Mouse (Mus musculus): ENCODE data around the gene Tlx2.

Tlx2 gene

DNA sequence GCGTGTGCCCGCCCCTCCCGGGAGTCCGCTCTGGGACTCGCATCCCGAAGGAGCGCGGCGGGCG is at the start of gene Tlx2:
Gene Tlx2 (minus strand): TSS at position 47 of the 64 bp plus-strand sequence.
- no peak for DNase-seq (ENCODE audit: low read depth, low spot score)

DNA sequence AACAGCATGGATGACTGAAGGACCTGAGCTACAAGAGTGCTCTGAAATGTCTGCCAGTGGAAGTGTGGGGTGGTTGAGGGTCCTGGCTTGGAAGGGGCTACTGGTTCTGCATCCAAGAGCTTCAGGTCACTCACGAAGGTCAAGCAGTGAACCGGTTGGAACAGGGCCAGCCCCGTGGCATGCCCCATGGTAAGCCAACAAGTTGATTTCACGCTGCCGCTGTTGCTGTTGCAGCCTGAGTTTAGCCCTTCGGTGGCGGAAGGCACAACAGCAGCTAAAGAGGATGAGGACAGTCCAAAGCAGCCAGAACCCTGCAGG is 49.6 kb upstream of the Tlx2 start:
- no peak for DNase-seq (ENCODE audit: low read depth, low spot score)

DNA sequence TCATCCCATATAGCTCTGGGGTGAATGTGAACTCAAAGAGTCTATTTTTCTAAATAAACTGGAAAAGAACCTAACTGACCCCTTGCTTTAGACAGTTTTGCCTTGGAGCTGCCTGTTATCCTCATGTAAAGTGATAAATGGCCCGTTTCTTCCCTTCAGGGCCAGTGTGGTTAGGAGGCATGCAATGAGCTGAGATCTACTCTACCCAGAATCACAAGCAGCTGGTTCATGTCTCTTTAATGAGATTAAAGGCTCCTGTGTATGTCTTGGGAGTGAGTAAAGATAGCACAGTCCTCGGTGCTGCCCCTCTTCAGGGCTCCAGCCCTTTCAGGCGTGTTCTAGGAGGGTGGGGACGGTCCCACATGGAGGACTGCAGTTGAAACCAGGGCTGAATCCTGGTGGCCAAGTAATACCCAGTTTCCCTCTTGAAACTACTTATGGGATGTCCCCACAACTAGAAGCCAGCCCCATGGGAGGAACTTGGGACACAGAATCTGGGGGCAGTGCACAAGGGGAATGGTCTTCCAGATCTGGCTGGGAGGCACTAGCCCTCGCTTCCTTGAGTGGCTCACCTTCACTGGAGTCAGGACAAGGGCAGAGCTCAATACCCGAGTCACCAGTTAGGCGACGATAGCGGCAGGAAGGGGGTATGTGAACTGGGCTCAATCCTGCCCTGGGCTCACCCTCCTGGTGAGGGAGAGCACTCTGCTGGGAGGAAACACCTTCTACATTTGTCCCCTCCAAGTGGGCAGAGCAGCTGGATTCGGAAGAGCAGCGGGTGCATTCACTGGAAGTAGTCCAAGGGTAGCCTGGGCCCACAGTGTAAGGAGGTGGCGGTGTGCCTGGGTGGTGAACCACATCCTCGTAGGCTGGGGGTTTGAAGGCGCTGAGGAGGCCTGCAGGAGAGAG is 49.0 kb upstream of the Tlx2 start:
- DNase-seq (ENCODE audit: low read depth, low spot score) = no peak

DNA sequence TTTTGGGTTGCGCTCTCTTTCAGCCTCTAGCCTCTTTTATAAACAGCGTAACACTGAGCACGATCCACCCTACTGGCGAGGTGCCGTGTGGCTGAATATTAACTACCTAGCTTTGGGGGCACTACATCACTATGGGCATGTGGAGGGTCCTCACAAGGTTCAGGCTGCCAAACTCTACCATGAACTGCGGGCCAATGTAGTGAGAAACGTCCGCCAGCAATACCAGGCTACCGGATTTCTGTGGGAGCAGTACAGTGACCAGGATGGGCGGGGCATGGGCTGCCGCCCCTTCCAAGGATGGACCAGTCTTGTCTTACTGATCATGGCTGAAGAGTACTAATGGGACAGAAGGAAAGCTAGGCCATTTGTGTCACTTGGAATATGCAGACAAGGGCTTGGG is 48.3 kb upstream of the Tlx2 start:
- no peak for DNase-seq (ENCODE audit: low read depth, low spot score)

GRCm38 (mm10) chr6:83117616-83118015 is 47.5 kb upstream of the Tlx2 start:
- no peak for DNase-seq (ENCODE audit: low read depth, low spot score)

- DNase-seq (ENCODE audit: low read depth, low spot score) = no peak
These were observed 47.0 kb upstream of the Tlx2 start for GRCm38 (mm10) chr6:83117165-83117438.

DNA sequence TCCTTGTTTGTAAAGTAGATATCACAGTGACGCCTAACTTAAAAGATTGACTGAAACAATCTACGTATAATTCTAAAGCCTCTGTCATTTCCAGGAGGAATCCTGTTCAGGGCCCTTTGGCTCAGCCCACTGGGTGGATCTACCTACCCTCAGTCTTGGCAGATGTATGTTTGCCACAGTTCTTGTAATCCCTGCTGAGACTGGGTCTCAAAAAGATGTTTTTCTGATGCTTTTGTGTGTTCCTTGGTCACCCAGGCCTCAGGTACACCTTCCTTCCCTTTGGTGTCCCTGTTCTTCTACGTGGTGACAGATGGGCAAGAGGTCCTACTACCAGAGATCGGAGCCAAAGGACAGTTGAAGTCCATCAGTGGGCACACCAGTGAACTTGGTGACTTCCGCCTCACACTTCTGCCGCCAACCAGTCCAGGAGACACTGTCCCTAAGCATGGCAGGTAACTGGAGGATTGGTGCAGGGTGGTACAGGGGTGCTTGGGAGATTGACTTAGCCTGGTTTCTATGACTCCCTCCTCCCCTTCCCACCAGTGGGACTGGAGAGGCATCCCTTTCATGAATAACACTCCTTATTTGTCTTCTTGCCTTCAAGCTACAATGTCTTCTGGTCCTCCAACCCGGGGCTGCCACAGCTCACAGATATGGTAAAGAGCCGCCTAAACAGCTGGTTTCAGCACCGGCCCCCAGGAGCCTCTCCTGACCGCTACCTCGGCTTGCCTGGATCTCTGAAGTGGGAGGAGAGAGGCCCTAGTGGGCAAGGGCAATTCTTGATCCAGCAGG is 46.5 kb upstream of the Tlx2 start:
- DNase-seq (ENCODE audit: low read depth, low spot score) = no peak

- DNase-seq (ENCODE audit: low read depth, low spot score) = peak; percentile 46
These were observed 45.7 kb upstream of the Tlx2 start for GRCm38 (mm10) chr6:83115682-83116372.

- DNase-seq (ENCODE audit: low read depth, low spot score) = peak; percentile 74
These were observed 45.0 kb upstream of the Tlx2 start, which contains the start of gene Mogs for GRCm38 (mm10) chr6:83115011-83115671. Gene Mogs, plus strand, starts transcription at chr6:83115496.

DNA sequence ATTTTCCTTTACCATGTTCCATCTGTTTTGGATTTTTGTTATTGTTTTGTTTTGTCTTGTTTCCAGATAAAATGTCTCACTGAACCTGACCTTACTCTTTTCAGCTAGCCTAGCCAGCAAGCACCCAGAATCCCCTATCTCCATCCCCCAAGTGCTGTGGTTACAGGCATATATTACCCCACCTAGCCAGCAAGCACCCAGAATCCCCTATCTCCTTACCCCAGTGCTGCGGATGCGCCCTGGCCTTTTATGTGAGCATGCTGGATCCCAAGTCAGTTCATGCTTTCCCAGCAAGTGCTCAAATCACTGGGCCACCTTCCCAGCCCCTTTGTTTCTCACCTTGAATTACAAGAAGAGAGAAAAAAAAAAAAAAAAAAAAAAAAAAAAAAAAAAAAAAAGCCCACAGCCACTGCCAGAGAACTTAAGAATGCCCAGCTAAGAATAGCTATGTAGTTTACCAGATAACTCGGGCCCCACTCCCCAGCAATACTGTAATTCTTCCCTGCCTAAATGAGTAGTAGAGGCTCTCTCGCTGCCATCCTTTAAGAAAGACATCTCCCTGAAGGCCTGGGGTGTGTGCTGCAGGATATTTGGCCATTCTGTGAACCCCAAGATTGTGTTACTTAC is 41.5 kb upstream of the Tlx2 start:
- DNase-seq (ENCODE audit: low read depth, low spot score) = no peak

DNA sequence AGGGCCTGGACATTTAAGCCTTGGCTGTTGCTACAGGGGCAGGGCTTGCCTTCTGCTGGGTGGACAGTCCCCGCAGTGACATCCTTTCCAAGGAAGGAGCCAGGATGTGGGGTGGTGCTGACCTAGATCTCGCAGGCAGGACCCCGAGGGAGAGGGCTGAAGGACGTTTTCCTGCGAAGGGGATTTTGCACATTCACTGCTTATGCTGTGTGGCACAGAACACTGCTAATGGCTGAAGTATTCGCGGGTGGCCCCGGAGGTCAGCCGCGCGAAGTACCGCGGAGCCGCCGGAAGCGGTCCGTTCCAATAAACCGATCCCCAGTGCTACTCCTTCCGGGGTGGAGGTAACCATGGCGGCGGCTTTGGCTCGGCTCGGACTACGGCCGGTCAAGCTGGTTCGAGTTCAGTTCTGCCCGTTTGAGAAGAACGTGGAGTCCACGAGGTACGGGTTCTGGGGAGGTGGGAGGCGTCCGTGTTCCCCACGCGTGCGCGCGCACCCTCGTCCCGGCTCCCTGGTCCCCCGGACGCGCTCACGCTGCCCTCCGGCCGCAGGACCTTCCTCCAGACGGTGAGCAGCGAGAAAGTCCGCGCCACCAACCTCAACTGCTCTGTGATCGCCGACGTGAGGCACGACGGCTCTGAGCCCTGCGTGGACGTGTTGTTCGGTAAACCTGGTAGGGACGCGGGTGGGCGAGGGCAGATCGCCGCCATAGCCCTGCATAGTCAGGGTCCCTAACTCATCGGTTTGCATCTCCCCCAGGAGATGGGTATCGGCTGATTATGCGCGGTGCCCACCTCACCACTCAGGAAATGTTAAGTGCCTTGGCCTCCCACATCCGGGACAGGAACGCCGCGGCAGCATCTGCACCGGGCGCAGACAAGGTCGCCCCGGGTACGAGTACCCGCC is 38.9 kb upstream of the Tlx2 start, which contains the start of gene Mrpl53:
Gene Mrpl53 (plus strand): TSS at position 279 of the 907 bp plus-strand sequence.
- peak; percentile 77 for DNase-seq (ENCODE audit: low read depth, low spot score)

DNA sequence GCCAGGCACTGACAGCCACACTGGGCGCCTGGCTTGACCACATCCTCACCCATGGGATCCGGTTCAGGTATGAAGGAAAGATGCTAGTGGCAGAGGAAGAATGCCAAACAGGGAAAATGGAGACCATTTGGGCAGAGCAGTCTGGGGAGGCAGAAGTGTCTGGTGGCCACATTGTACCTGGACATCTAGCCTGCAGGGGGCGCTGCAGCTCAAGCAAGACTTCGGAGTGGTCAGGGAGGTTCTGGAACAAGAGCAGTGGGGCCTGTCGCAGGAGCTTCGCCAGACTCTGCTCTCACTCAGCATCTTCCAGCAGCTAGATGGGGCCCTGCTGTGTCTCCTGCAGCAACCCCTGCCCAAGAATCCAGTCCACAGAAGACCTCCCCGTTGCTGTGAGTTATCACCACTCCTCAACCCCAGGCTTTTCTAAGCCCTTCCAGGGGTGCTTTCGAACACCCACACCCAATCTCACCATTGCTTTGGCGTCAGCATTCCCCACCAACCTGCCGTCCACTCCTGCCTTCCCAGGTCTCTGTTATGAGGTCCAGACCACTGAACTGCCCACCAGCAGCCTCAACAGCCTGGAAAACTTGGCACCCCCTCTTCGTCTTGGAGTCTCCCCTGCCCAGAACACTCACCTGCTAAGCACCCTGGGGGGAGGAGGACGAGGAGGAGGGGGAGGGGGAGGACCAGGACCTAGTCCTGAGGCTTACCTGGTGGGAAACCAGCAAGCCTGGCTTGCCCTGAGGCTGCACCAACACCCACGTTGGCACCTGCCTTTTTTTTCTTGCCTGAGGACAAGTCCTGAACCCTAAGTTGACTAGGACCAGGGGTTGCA is 37.7 kb upstream of the Tlx2 start:
- peak; percentile 87 for DNase-seq (ENCODE audit: low read depth, low spot score)

- DNase-seq (ENCODE audit: low read depth, low spot score) = no peak
These were observed 34.1 kb upstream of the Tlx2 start for GRCm38 (mm10) chr6:83104158-83104557.

DNA sequence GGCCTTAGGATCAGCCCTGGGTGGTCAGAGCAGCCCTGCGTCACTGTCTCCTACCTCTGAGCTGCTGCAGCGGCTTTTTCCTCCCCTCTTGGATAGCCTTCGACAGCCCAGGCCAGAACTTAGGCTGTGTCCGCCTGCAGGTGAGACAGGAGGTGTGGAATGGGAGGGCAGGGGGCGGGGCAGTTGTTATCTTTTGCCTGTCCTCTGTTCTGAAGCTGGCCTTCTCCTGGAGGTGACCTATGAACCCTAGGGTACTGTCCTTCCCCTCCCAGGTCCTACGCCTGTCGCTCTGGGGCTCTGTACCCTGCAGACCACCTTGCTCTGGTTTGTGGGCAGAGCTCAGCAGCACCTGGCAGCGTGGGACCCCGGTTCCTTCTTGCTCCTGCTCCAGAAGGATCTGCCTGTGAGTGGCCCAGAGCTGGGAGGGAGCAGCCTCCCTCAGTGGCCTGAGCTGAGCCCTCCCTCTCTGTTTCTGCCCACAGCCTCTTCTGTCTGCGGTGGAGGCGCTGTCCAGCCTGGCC is 33.1 kb upstream of the Tlx2 start:
- no peak for DNase-seq (ENCODE audit: low read depth, low spot score)

- DNase-seq (ENCODE audit: low read depth, low spot score) = no peak
These were observed 31.8 kb upstream of the Tlx2 start for GRCm38 (mm10) chr6:83101688-83102556.

GRCm38 (mm10) chr6:83101316-83101687 is 31.2 kb upstream of the Tlx2 start, which contains the start of the genes Ccdc142 and Gm42688:
Gene Ccdc142, plus strand, starts transcription at chr6:83101601.
Gene Gm42688, plus strand, starts transcription at chr6:83101617.
- peak; percentile 92 for DNase-seq (ENCODE audit: low read depth, low spot score)

GRCm38 (mm10) chr6:83098411-83098810 is 28.3 kb upstream of the Tlx2 start:
- DNase-seq (ENCODE audit: low read depth, low spot score) = no peak

GRCm38 (mm10) chr6:83095968-83096367 is 25.9 kb upstream of the Tlx2 start:
- DNase-seq (ENCODE audit: low read depth, low spot score) = no peak

All from R1 (cell line).